Mouse (Mus musculus) embryonic facial prominence, embryonic 15.5 days (tissue): ENCODE results near the gene Olfr429. TPM values are rescaled to one million over a fixed set of nuclear protein-coding genes. Genes with fewer than 3 reads are reported as not detected.

Source experiments
- ATAC-seq: fragments of 200-750 bp; cut with Nextera tagmentation; 2 replicates; pipeline ENCODE4 v1.8.0; 2017; ENCODE audit warnings: low read depth, moderate TSS enrichment; ENCODE audit not compliant: insufficient number of reproducible peaks, low FRiP score, low TSS enrichment
- H3K27ac ChIP-seq: fragments of 300-500 bp; sonication (generic); replicated peaks from 2 replicates; pipeline ENCODE4 v1.5.1; 2015; ENCODE audit warnings: mild to moderate bottlenecking, inconsistent platforms
- H3K27me3 ChIP-seq: fragments of 300-500 bp; sonication (generic); 2 replicates; pipeline ENCODE4 v1.6.1; 2015; ENCODE audit warnings: inconsistent platforms
- H3K36me3 ChIP-seq: fragments of 300-500 bp; sonication (generic); 2 replicates; pipeline ENCODE4 v1.6.1; 2015; ENCODE audit warnings: mild to moderate bottlenecking, inconsistent platforms
- H3K4me1 ChIP-seq: fragments of 300-500 bp; sonication (generic); 2 replicates; pipeline ENCODE4 v1.6.1; 2015; ENCODE audit warnings: inconsistent platforms
- H3K4me2 ChIP-seq: fragments of 300-500 bp; sonication (generic); replicated peaks from 2 replicates; pipeline ENCODE4 v1.6.1; 2015; ENCODE audit warnings: mild to moderate bottlenecking, inconsistent platforms
- H3K4me3 ChIP-seq: fragments of 300-500 bp; sonication (generic); replicated peaks from 2 replicates; pipeline ENCODE4 v1.5.1; 2015; ENCODE audit warnings: mild to moderate bottlenecking, inconsistent platforms
- H3K9ac ChIP-seq: fragments of 300-500 bp; sonication (generic); 2 replicates; pipeline ENCODE4 v1.6.1; 2015; ENCODE audit warnings: inconsistent platforms
- H3K9me3 ChIP-seq: fragments of 300-500 bp; sonication (generic); replicated peaks from 2 replicates; pipeline ENCODE4 v1.6.1; 2016; ENCODE audit warnings: inconsistent platforms
- WGBS: fragments of 180-500 bp; shearing (Covaris S2); methylation state at CpG from one replicate; pipeline ENCODE4 v1.1.7; 2015; 5-methylcytosine and 5-hydroxymethylcytosine counted together
- polyA plus RNA-seq: library from polyadenylated mRNA; unstranded; fragments of >200 nt; fragmentation: Nextera tagmentation; extraction: Ambion mirVana; gene quantifications from 2 replicates; pipeline ENCODE4 v1.2.1, GENCODE M21; 2015

The Olfr429 gene
- polyA plus RNA-seq, 1 experiment from 2014 or later: 0.11 TPM

- 78% methylated on average over 5 of the region's 5 CpGs for WGBS
These were observed 32.1 kb upstream of the Olfr429 start for GRCm38 (mm10) chr1:174051931-174052536.

GRCm38 (mm10) chr1:174052981-174053380 is 31.1 kb upstream of the Olfr429 start:
- H3K4me1 ChIP-seq: no peaks in the 10 kb centered on the region
- H3K9me3 ChIP-seq: no peaks in the 10 kb centered on the region
- WGBS: 75% methylated on average over 3 of the region's 3 CpGs
- no peak for ATAC-seq
- H3K27ac ChIP-seq: no peak overlapping the region
- no peaks in the 10 kb centered on the region for H3K36me3 ChIP-seq
- H3K9ac ChIP-seq: no peak overlapping the region
- H3K27me3 ChIP-seq: no peaks in the 10 kb centered on the region
- no peak overlapping the region for H3K4me3 ChIP-seq
- H3K4me2 ChIP-seq: no peak overlapping the region

More at GRCm38 (mm10) chr1:174051931-174052536, 32.1 kb upstream of the Olfr429 start:
- ATAC-seq: no peak
- Histone ChIP-seq H3K4me1 (no peaks in the 10 kb centered on the region), H3K9me3 (no peaks in the 10 kb centered on the region), H3K4me2 (no peak overlapping the region), H3K9ac (no peak overlapping the region), H3K4me3 (no peak overlapping the region), H3K36me3 (no peaks in the 10 kb centered on the region), H3K27ac (no peak overlapping the region), H3K27me3 (no peaks in the 10 kb centered on the region)

- Histone ChIP-seq H3K9me3 (no peaks in the 10 kb centered on the region), H3K36me3 (no peaks in the 10 kb centered on the region), H3K4me1 (no peaks in the 10 kb centered on the region), H3K9ac (no peak overlapping the region), H3K27me3 (no peaks in the 10 kb centered on the region), H3K27ac (no peak overlapping the region), H3K4me3 (no peak overlapping the region), H3K4me2 (no peak overlapping the region)
- no peak for ATAC-seq
- WGBS: 76% methylated on average over 2 of the region's 2 CpGs
These were observed 28.9 kb upstream of the Olfr429 start for GRCm38 (mm10) chr1:174055248-174055647.

- Histone ChIP-seq H3K4me3 (no peak within 1 kb of the TSS), H3K36me3 (no peaks in the 10 kb centered on the region), H3K27me3 (no peaks in the 10 kb centered on the region), H3K4me2 (no peak within 1 kb of the TSS), H3K9ac (no peak within 1 kb of the TSS), H3K9me3 (no peaks in the 10 kb centered on the region), H3K27ac (no peak within 1 kb of the TSS), H3K4me1 (no peaks in the 10 kb centered on the region)
- 80% methylated on average over 3 of the region's 3 CpGs for WGBS
- no peak for ATAC-seq
These were observed 17.8 kb upstream of the Olfr429 start, which contains the start of gene Olfr430 for GRCm38 (mm10) chr1:174066305-174066704. Gene Olfr430, plus strand, starts transcription at chr1:174066605.

GRCm38 (mm10) chr1:174096591-174096990 is 12.5 kb downstream of the Olfr429 start, which contains the start of gene Olfr427:
Gene Olfr427, plus strand, starts transcription at chr1:174096891.
- no peaks in the 10 kb centered on the region for H3K27me3 ChIP-seq
- WGBS: 89% methylated on average over 1 of the region's 1 CpGs
- ATAC-seq: no peak
- no peaks in the 10 kb centered on the region for H3K9me3 ChIP-seq
- no peaks in the 10 kb centered on the region for H3K36me3 ChIP-seq
- H3K4me3 ChIP-seq: no peak within 1 kb of the TSS
- no peak within 1 kb of the TSS for H3K9ac ChIP-seq
- no peak within 1 kb of the TSS for H3K27ac ChIP-seq
- H3K4me1 ChIP-seq: no peaks in the 10 kb centered on the region
- no peak within 1 kb of the TSS for H3K4me2 ChIP-seq

- no peaks in the 10 kb centered on the region for H3K36me3 ChIP-seq
- no peak overlapping the region for H3K4me3 ChIP-seq
- H3K9ac ChIP-seq: no peak overlapping the region
- H3K4me1 ChIP-seq: no peaks in the 10 kb centered on the region
- no peak for ATAC-seq
- no peaks in the 10 kb centered on the region for H3K9me3 ChIP-seq
- WGBS: 60% methylated on average over 2 of the region's 2 CpGs
- no peak overlapping the region for H3K4me2 ChIP-seq
- H3K27ac ChIP-seq: no peak overlapping the region
- no peaks in the 10 kb centered on the region for H3K27me3 ChIP-seq
These were observed 19.6 kb downstream of the Olfr429 start for GRCm38 (mm10) chr1:174103735-174104134.

GRCm38 (mm10) chr1:174121062-174121461 is 36.9 kb downstream of the Olfr429 start, which contains the start of gene Olfr231:
Gene Olfr231, minus strand, starts transcription at chr1:174121162.
- Histone ChIP-seq H3K4me2 (no peak within 1 kb of the TSS), H3K4me1 (no peaks in the 10 kb centered on the region), H3K27me3 (no peaks in the 10 kb centered on the region), H3K4me3 (no peak within 1 kb of the TSS), H3K27ac (no peak within 1 kb of the TSS), H3K36me3 (no peaks in the 10 kb centered on the region), H3K9me3 (no peaks in the 10 kb centered on the region), H3K9ac (no peak within 1 kb of the TSS)
- ATAC-seq: no peak
- 26% methylated on average over 2 of the region's 2 CpGs for WGBS

GRCm38 (mm10) chr1:174131217-174131616 is 47.1 kb downstream of the Olfr429 start, which contains the start of gene Olfr424:
Gene Olfr424, plus strand, starts transcription at chr1:174131517.
- H3K4me2 ChIP-seq: no peak within 1 kb of the TSS
- H3K36me3 ChIP-seq: no peaks in the 10 kb centered on the region
- H3K27me3 ChIP-seq: no peaks in the 10 kb centered on the region
- no peak within 1 kb of the TSS for H3K9ac ChIP-seq
- H3K4me1 ChIP-seq: no peaks in the 10 kb centered on the region
- no peak within 1 kb of the TSS for H3K27ac ChIP-seq
- 69% methylated on average over 3 of the region's 3 CpGs for WGBS
- no peak for ATAC-seq
- no peak within 1 kb of the TSS for H3K4me3 ChIP-seq
- no peaks in the 10 kb centered on the region for H3K9me3 ChIP-seq

GRCm38 (mm10) chr1:174131999-174132398 is 47.9 kb downstream of the Olfr429 start:
- no peak for ATAC-seq
- H3K27me3 ChIP-seq: no peaks in the 10 kb centered on the region
- H3K9me3 ChIP-seq: no peaks in the 10 kb centered on the region
- H3K4me1 ChIP-seq: no peaks in the 10 kb centered on the region
- no peak overlapping the region for H3K9ac ChIP-seq
- H3K36me3 ChIP-seq: no peaks in the 10 kb centered on the region
- no peak overlapping the region for H3K4me3 ChIP-seq
- WGBS: 61% methylated on average over 3 of the region's 3 CpGs
- no peak overlapping the region for H3K4me2 ChIP-seq
- H3K27ac ChIP-seq: no peak overlapping the region

Other genes starting within 250 kb of the Olfr429 start
- gene Ifi211, start 171.3 kb upstream of the Olfr429 start, polyA plus RNA-seq: 0.66 and 1.5 TPM in 2 replicates
- 2.0 and 2.9 TPM in 2 replicates for gene Mndal, start 141.8 kb upstream of the Olfr429 start, polyA plus RNA-seq
- 0.85 and 1.3 TPM in 2 replicates for gene Ifi203, start 141.7 kb upstream of the Olfr429 start, polyA plus RNA-seq
- gene Ifi202b, start 101.6 kb upstream of the Olfr429 start, polyA plus RNA-seq: 2.7 and 3.0 TPM in 2 replicates
- 0.16 and 0.62 TPM in 2 replicates for gene Ifi205, start 52.5 kb upstream of the Olfr429 start, polyA plus RNA-seq
- gene Olfr433, start 43.6 kb upstream of the Olfr429 start, polyA plus RNA-seq: 0.05 TPM in 1 of 2 replicates, not detected in the other
- gene Olfr432, start 35.1 kb upstream of the Olfr429 start, polyA plus RNA-seq: not detected in 2 replicates
- 0.23 and 0.28 TPM in 2 replicates for gene Olfr430, start 17.7 kb upstream of the Olfr429 start, polyA plus RNA-seq
- gene Olfr427, start 12.6 kb downstream of the Olfr429 start, polyA plus RNA-seq: not detected in 2 replicates
- gene Olfr231, start 36.8 kb downstream of the Olfr429 start, polyA plus RNA-seq: 0.17 and 0.24 TPM in 2 replicates
- gene Olfr424, start 47.2 kb downstream of the Olfr429 start, polyA plus RNA-seq: 0.13 and 0.19 TPM in 2 replicates
- gene Olfr420, start 71.3 kb downstream of the Olfr429 start, polyA plus RNA-seq: 0.11 and 0.15 TPM in 2 replicates
- gene Spta1, start 88.4 kb downstream of the Olfr429 start, polyA plus RNA-seq: 0.17 and 0.24 TPM in 2 replicates
- gene Olfr419, start 167.7 kb downstream of the Olfr429 start, polyA plus RNA-seq: 0.46 and 0.53 TPM in 2 replicates
- gene Mptx1, start 246.2 kb downstream of the Olfr429 start, polyA plus RNA-seq: not detected in 2 replicates